Mouse (Mus musculus) liver, embryonic 12.5 days (tissue): ENCODE measurements at regions not wholly inside any gene's neighbourhood (a gene's known extent, or its start where the extent isn't known, plus 50 kb on each side); places are given as distances from the start of the nearest gene placed in this dataset.
A peak's percentile ranks its signal among the peaks of the same experiment; 100 is the strongest.

Source experiments
- ATAC-seq: fragments of 200-750 bp; cut with Nextera tagmentation; 2 replicates; pipeline ENCODE4 v1.8.0; 2017; ENCODE audit warnings: moderate number of reproducible peaks, mild to moderate bottlenecking, moderate library complexity
- H3K27ac ChIP-seq: fragments of 300-500 bp; sonication (generic); 2 replicates; pipeline ENCODE4 v1.5.1; 2016; ENCODE audit warnings: mild to moderate bottlenecking
- H3K27me3 ChIP-seq: fragments of 300-500 bp; sonication (generic); replicated peaks from 2 replicates; pipeline ENCODE4 v1.6.1; 2016; ENCODE audit warnings: mild to moderate bottlenecking, moderate library complexity
- H3K36me3 ChIP-seq: fragments of 300-500 bp; sonication (generic); 2 replicates; pipeline ENCODE4 v1.6.1; 2016; ENCODE audit warnings: mild to moderate bottlenecking, moderate library complexity
- H3K4me1 ChIP-seq: fragments of 300-500 bp; sonication (generic); 2 replicates; pipeline ENCODE4 v1.6.1; 2016
- H3K4me2 ChIP-seq: fragments of 300-500 bp; sonication (generic); 2 replicates; pipeline ENCODE4 v1.6.1; 2016; ENCODE audit warnings: mild to moderate bottlenecking, moderate library complexity
- H3K4me3 ChIP-seq: fragments of 300-500 bp; sonication (generic); 2 replicates; pipeline ENCODE4 v1.5.1; 2016; ENCODE audit warnings: mild to moderate bottlenecking, moderate library complexity
- H3K9ac ChIP-seq: fragments of 300-500 bp; sonication (generic); 2 replicates; pipeline ENCODE4 v1.6.1; 2016; ENCODE audit warnings: mild to moderate bottlenecking, moderate library complexity
- H3K9me3 ChIP-seq: fragments of 300-500 bp; sonication (generic); replicated peaks from 2 replicates; pipeline ENCODE4 v1.6.1; 2016; ENCODE audit warnings: mild to moderate bottlenecking, moderate library complexity
- WGBS: fragments of 180-500 bp; shearing (Covaris S2); methylation state at CpG from one replicate; pipeline ENCODE4 v1.1.7; 2016; ENCODE audit not compliant: insufficient replicate concordance; 5-methylcytosine and 5-hydroxymethylcytosine counted together

DNA sequence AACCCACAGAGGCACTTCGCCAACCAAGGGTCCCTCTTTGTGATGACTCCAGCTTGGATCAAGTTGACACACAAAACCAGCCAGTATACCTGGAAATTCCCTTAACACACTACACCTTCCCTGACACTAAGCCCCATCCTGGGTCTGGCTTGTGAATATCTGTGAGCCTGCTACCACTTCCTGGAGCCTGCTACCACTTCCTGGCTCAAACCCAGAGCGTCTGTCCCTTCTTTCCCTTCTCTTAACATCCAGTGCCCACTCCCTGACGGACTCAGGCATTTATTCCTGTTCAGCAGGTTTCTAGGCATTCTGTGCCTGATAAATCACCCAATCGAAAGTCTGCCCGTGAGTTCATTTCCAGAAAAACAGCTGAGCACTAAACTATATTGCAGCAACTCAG is 81.8 kb upstream of the Cop1 start:
- H3K27me3 ChIP-seq, result no peaks in the 10 kb centered on the region
- H3K9ac ChIP-seq, result no peak overlapping the region
- H3K27ac ChIP-seq, result no peak overlapping the region
- no peak overlapping the region for H3K4me2 ChIP-seq
- ATAC-seq, result no peak
- 38% methylated on average over 5 of the region's 5 CpGs for WGBS
- no peaks in the 10 kb centered on the region for H3K4me1 ChIP-seq
- no peaks in the 10 kb centered on the region for H3K36me3 ChIP-seq
- no peak overlapping the region for H3K4me3 ChIP-seq
- no peaks in the 10 kb centered on the region for H3K9me3 ChIP-seq

DNA sequence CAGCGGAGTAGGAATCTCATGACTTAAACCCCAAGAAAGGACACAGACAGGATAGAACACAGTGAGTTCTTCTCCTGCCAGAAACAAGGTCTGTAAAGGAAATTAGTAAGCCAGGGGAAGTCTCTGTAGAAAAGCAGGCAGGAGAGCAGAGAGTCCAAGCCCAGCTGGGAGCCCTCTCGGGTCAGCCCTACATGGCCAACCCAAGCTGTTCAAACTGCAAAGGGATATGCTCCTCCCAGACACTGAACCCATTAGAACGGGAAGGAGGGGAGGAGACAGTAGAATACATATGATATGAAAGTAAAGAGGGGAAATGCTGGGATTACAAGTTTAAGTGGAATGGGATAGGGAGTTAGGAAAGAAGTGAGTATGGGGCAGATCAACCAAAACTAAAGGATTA is 75.7 kb upstream of the Cop1 start:
- H3K9ac ChIP-seq, result no peak overlapping the region
- H3K36me3 ChIP-seq, result no peaks in the 10 kb centered on the region
- no peak overlapping the region for H3K4me2 ChIP-seq
- WGBS, result 54% methylated on average over 3 of the region's 3 CpGs
- H3K4me3 ChIP-seq, result no peak overlapping the region
- H3K9me3 ChIP-seq, result no peaks in the 10 kb centered on the region
- ATAC-seq, result no peak
- H3K27ac ChIP-seq, result no peak overlapping the region
- H3K27me3 ChIP-seq, result no peaks in the 10 kb centered on the region
- H3K4me1 ChIP-seq, result peaks cover 19% of the 10 kb centered on the region

DNA sequence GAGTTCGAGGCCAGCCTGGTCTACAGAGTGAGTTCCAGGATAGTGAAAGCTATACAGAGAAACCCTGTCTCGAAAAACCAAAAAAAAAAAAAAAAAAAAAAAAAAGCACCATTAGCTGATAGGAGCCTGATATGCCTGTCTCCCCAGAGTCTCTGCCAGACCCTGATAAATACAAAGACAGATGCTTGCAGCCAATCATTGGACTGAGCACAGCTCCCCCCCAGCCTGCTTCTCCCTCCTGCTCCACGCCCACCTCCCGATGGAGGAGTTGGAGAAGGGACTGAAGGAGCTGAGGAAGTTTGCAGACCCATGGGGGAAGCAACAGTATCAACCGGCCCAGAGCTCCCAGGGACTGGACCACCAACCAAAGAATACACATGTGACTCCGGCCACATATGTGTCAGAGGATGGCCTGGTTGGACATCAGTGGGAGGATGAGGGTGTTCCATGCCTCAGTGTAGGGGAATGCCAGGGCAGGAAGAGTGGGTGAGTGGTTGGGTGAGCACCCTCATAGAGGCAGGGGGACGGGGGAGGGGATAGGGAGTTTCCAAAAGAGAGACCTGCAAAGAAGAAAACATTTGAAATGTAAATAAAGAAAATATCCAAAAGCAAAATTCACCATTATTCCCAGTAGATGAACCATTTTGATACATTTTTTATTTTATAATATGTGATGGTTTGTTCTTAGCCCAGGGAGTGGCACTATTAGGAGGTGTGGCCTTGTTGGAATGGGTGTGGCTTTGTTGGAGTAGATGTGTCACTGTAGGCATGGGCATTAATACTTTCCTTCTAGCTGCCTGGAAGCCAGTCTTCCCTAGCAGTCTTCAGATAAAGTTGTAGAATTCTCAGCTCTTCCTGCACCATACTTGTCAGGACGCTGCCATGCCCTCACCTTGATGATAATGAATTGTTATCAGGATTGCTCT is 71.8 kb upstream of the Cop1 start:
- Histone ChIP-seq H3K4me2 (peak overlapping the region; percentile 53), H3K4me1 (peaks cover 19% of the 10 kb centered on the region), H3K9ac (no peak overlapping the region), H3K27me3 (no peaks in the 10 kb centered on the region), H3K27ac (no peak overlapping the region), H3K9me3 (no peaks in the 10 kb centered on the region), H3K4me3 (no peak overlapping the region), H3K36me3 (no peaks in the 10 kb centered on the region)
- 51% methylated on average over 8 of the region's 8 CpGs for WGBS
- peak; percentile 96 for ATAC-seq

DNA sequence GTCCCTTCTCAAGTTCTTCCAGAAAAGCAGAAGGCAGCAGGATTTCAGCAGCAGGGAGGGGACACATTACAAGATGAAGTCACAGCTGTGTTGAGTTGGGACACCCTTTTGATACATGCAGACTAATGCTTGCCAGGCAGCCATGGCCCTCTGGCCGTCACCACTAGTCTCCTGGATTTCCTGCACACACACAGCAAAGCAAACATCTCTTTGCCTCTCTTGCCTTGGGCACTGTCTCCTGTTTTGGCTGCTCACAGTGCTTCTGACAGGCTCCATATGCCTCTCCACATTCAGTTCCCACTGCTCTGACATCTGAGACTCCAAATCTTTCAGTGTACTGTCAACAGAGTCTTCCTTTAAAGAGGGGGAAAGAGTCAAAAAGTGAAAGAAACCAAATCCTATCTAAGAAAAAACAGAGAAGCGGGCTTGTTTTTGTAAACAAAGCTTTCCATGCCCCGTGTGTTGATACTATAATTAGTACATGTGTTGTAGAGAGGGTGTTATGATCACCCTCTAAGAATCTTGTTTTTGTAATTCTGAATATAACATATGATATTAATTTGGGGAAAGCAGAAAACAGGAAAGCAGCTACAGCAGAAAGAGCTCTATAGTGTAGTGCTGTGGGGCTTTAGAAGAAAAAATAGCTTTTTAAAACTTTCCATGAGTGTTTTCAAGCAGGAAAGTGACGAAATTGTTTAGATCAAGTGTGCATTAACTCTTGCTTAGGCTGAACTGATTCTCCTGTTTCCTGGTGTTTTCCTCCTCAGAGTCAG is 68.8 kb upstream of the Cop1 start:
- ATAC-seq, result no peak
- Histone ChIP-seq H3K27ac (no peak overlapping the region), H3K36me3 (no peaks in the 10 kb centered on the region), H3K9me3 (no peaks in the 10 kb centered on the region), H3K27me3 (no peaks in the 10 kb centered on the region), H3K4me1 (peaks cover 19% of the 10 kb centered on the region), H3K4me2 (no peak overlapping the region), H3K9ac (no peak overlapping the region), H3K4me3 (no peak overlapping the region)
- 42% methylated on average over 4 of the region's 4 CpGs for WGBS

DNA sequence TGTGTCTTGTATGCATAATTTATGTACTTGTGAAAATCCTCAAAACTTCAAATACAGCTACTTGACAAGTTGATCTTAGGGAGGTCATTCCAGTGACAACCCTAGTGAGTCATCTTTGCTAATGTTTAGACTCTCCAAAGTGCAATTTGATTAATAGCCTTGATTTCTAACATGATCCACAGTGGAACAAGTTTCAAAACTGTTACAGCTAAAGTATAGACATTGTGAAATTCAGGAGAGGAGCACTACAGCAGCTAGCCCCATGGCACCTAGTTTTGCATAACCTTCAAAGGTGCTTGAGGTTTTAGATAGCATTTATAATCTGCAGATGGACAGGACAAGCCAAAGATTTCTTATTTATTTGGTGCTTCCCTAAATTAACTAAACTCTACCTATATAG is 50.1 kb upstream of the Cop1 start:
- Histone ChIP-seq H3K9me3 (no peaks in the 10 kb centered on the region), H3K4me1 (no peaks in the 10 kb centered on the region), H3K36me3 (no peaks in the 10 kb centered on the region), H3K27ac (no peak overlapping the region), H3K4me3 (no peak overlapping the region), H3K4me2 (no peak overlapping the region), H3K9ac (no peak overlapping the region), H3K27me3 (no peaks in the 10 kb centered on the region)
- no peak for ATAC-seq
